Mouse (Mus musculus) kidney, adult 2 months (tissue): Measurements from ENCODE around the gene Snapc3.

ENCODE experiments used
- CTCF ChIP-seq: fragments of 200-500 bp; conservative IDR thresholded peaks from 2 replicates; pipeline ENCODE4 v1.5.1; 2011; ENCODE audit warnings: low read depth, mild to moderate bottlenecking, control low read depth, low read length, moderate library complexity, mixed read lengths; ENCODE audit not compliant: insufficient read depth, insufficient read length
- POLR2A ChIP-seq: fragments of 200-500 bp; IDR thresholded peaks from one replicate; pipeline ENCODE4 v1.6.1; 2011; ENCODE audit warnings: low read depth, low read length, control low read depth

- TF ChIP-seq CTCF (no peak), POLR2A (no peak)
Measured at GRCm38 (mm10) chr4:83376461-83377015, 41.0 kb upstream of the Snapc3 start.
